Mouse (Mus musculus) c-Kit-positive CD71-positive TER-119-negative erythroid progenitor cells, embryonic 14.5 days (primary cell): ENCODE data around the gene P2ry10.
A peak's percentile ranks its signal among the peaks of the same experiment; 100 is the strongest.
"Not testable (repeated sequence)": the region's sequence is repeated elsewhere in the genome, so short reads cannot be mapped to it uniquely, and the experiment has no call there.

Experiments used
- DNase-seq: peaks from one replicate; pipeline ENCODE4 v3.0.0-alpha.2; 2013; ENCODE audit warnings: low read depth

The P2ry10 gene

GRCm38 (mm10) chrX:107088177-107088576, at the start of gene P2ry10:
P2ry10 (plus strand) TSS chrX:107088492.
- DNase-seq, result no peak

GRCm38 (mm10) chrX:107039146-107039545, 49.1 kb upstream of the P2ry10 start:
- DNase-seq, result no peak

GRCm38 (mm10) chrX:107039635-107040034, 48.7 kb upstream of the P2ry10 start:
- DNase-seq, result peak; percentile 6

GRCm38 (mm10) chrX:107042367-107042766, 45.9 kb upstream of the P2ry10 start:
- DNase-seq, result no peak

- DNase-seq, result not testable (repeated sequence)
Observed at GRCm38 (mm10) chrX:107083407-107083806, 4.9 kb upstream of the P2ry10 start.

- DNase-seq, result no peak
Observed at GRCm38 (mm10) chrX:107084320-107084719, 4.0 kb upstream of the P2ry10 start.

- no peak for DNase-seq
Observed at GRCm38 (mm10) chrX:107089131-107089530, 839 bp downstream of the P2ry10 start.

- DNase-seq, result no peak
Observed at GRCm38 (mm10) chrX:107089930-107090329, 1.6 kb downstream of the P2ry10 start.

- no peak for DNase-seq
Observed at GRCm38 (mm10) chrX:107095633-107096032, 7.3 kb downstream of the P2ry10 start.

- no peak for DNase-seq
Observed at GRCm38 (mm10) chrX:107116333-107116732, 28.0 kb downstream of the P2ry10 start.

- no peak for DNase-seq
Observed at GRCm38 (mm10) chrX:107116987-107117386, 28.7 kb downstream of the P2ry10 start.

- no peak for DNase-seq
Observed at GRCm38 (mm10) chrX:107143184-107143583, 54.9 kb downstream of the P2ry10 start.

- no peak for DNase-seq
Observed at GRCm38 (mm10) chrX:107143930-107144329, 55.6 kb downstream of the P2ry10 start.

GRCm38 (mm10) chrX:107148681-107149080, 60.4 kb downstream of the P2ry10 start, which contains the start of gene P2ry10b:
P2ry10b (plus strand) TSS chrX:107148927.
- DNase-seq, result no peak

- no peak for DNase-seq
Observed at GRCm38 (mm10) chrX:107149391-107149993, 61.2 kb downstream of the P2ry10 start.

GRCm38 (mm10) chrX:107150027-107150426, 61.7 kb downstream of the P2ry10 start:
- no peak for DNase-seq

GRCm38 (mm10) chrX:107150752-107151515, 62.6 kb downstream of the P2ry10 start:
- DNase-seq, result peak; percentile 38
